Comparison of ENCODE assay signal across 20 mouse cellular contexts in genomic region chr5:30856124-30856523, GRCm38 (mm10). TPM values are rescaled to one million over a fixed set of nuclear protein-coding genes. Genes with fewer than 3 reads are reported as not detected.
A peak's percentile ranks its signal among the peaks of the same experiment; 100 is the strongest.
DNase-seq lines count a peak whose midpoint lies in the region; ATAC-seq and TF ChIP-seq lines count a peak whose summit lies in the region.
"Had no signal": no experiment of that assay in that cellular context is flagged by ENCODE, and none has a peak within 500 bp of the region (broad histone marks: within the 10 kb centered on the region; RNA-seq: fewer than 3 reads in every experiment).

No protein-coding gene starts in this region.

- H3K36me3 ChIP-seq in hindbrain, postnatal 0 days (ENCODE audit: insufficient read depth, low read length) = no peaks in the 10 kb centered on the region
- H3K36me3 ChIP-seq in hindbrain, embryonic 12.5 days = no peaks in the 10 kb centered on the region
- no peaks in the 10 kb centered on the region for H3K36me3 ChIP-seq in liver, postnatal 0 days (replicated peaks; ENCODE audit: insufficient read depth, low read length)
- H3K36me3 ChIP-seq in liver, embryonic 11.5 days (ENCODE audit: control insufficient read depth, insufficient read depth, low read length) = no peaks in the 10 kb centered on the region
- H3K36me3 ChIP-seq in stomach, postnatal 0 days (ENCODE audit: control insufficient read depth, insufficient read depth, low read length) = no peaks in the 10 kb centered on the region
- H3K36me3 ChIP-seq: embryonic facial prominence, embryonic 13.5 days; forebrain, embryonic 15.5 days; heart, embryonic 15.5 days; hindbrain, embryonic 10.5 days; kidney, embryonic 15.5 days had no signal

- no peak overlapping the region for H3K4me3 ChIP-seq in hindbrain, postnatal 0 days (ENCODE audit: low read length)
- no peak overlapping the region for H3K4me3 ChIP-seq in hindbrain, embryonic 12.5 days
- H3K4me3 ChIP-seq in liver, postnatal 0 days (ENCODE audit: low read depth, low read length) = no peak overlapping the region
- H3K4me3 ChIP-seq in liver, embryonic 11.5 days (ENCODE audit: low read depth, low read length) = no peak overlapping the region
- no peak overlapping the region for H3K4me3 ChIP-seq in stomach, postnatal 0 days (ENCODE audit: low read depth, low read length)
- H3K4me3 ChIP-seq: embryonic facial prominence, embryonic 13.5 days; forebrain, embryonic 15.5 days; heart, adult 2 months; heart, embryonic 15.5 days; hindbrain, embryonic 10.5 days; kidney, embryonic 15.5 days had no signal

- no peak for DNase-seq in hindbrain, postnatal 0 days (ENCODE audit: low spot score)
- DNase-seq in liver, postnatal 0 days = peak; percentile 15
- no peak for DNase-seq in liver, embryonic 11.5 days (ENCODE audit: low spot score)
- DNase-seq in thymus, postnatal 0 days (ENCODE audit: low spot score) = peak; percentile 4
- DNase-seq in thymus, postnatal 10 days (ENCODE audit: low spot score in 2 of 2) = no peak
- no peak for DNase-seq in stomach, postnatal 0 days (ENCODE audit: low spot score)
- no peak for DNase-seq in left cerebral cortex, adult 18-20 months (ENCODE audit: low spot score in 2 of 2)
- DNase-seq: cerebellum, postnatal 10 days; gastrocnemius, postnatal 25 days; heart, adult 2 months; right cerebral cortex, postnatal 25 days; thymus, postnatal 25 days had no signal

- no peak for TF ChIP-seq EP300 in liver, postnatal 0 days (IDR thresholded peaks at IDR 0.05; ENCODE audit: low read depth)
- no peak for TF ChIP-seq EP300 in stomach, postnatal 0 days (optimal IDR thresholded peaks at IDR 0.05)

- peak; percentile 49; the same call in 1 of the 2 replicates for TF ChIP-seq CTCF in hindbrain, postnatal 0 days (IDR thresholded peaks at IDR 0.05; ENCODE audit: low read depth)
- peak; percentile 52 for TF ChIP-seq CTCF in liver, postnatal 0 days (IDR thresholded peaks at IDR 0.05; ENCODE audit: low read depth)
- TF ChIP-seq CTCF in stomach, postnatal 0 days (IDR thresholded peaks at IDR 0.05; ENCODE audit: low read depth) = peak; percentile 57

- 84% methylated on average over 2 of the region's 2 CpGs for WGBS in hindbrain, postnatal 0 days
- WGBS in hindbrain, embryonic 12.5 days = 76% methylated on average over 2 of the region's 2 CpGs
- 75% methylated on average over 2 of the region's 2 CpGs for WGBS in liver, postnatal 0 days (ENCODE audit: insufficient replicate concordance)
- 75% methylated on average over 2 of the region's 2 CpGs for WGBS in liver, embryonic 11.5 days
- WGBS in stomach, postnatal 0 days = 86% methylated on average over 2 of the region's 2 CpGs

- no peaks in the 10 kb centered on the region for H3K9me3 ChIP-seq in hindbrain, postnatal 0 days (ENCODE audit: low read length)
- H3K9me3 ChIP-seq in hindbrain, embryonic 12.5 days (replicated peaks) = no peaks in the 10 kb centered on the region
- H3K9me3 ChIP-seq in liver, postnatal 0 days (ENCODE audit: low read length) = no peaks in the 10 kb centered on the region
- H3K9me3 ChIP-seq in liver, embryonic 11.5 days (ENCODE audit: control insufficient read depth, low read length) = no peaks in the 10 kb centered on the region
- H3K9me3 ChIP-seq in stomach, postnatal 0 days (ENCODE audit: control insufficient read depth, low read length) = no peaks in the 10 kb centered on the region
- H3K9me3 ChIP-seq: embryonic facial prominence, embryonic 13.5 days; forebrain, embryonic 15.5 days; heart, embryonic 15.5 days had no signal

- no peak overlapping the region for H3K27ac ChIP-seq in hindbrain, postnatal 0 days
- no peak overlapping the region for H3K27ac ChIP-seq in hindbrain, embryonic 12.5 days
- H3K27ac ChIP-seq in liver, postnatal 0 days (ENCODE audit: low read depth) = no peak overlapping the region
- no peak overlapping the region for H3K27ac ChIP-seq in liver, embryonic 11.5 days (ENCODE audit: low read depth, low read length)
- H3K27ac ChIP-seq in stomach, postnatal 0 days (replicated peaks) = no peak overlapping the region
- H3K27ac ChIP-seq: embryonic facial prominence, embryonic 13.5 days; forebrain, embryonic 15.5 days; heart, adult 2 months; heart, embryonic 15.5 days; hindbrain, embryonic 10.5 days; kidney, embryonic 15.5 days had no signal

- no peaks in the 10 kb centered on the region for H3K27me3 ChIP-seq in hindbrain, postnatal 0 days (ENCODE audit: insufficient read depth, low read length)
- no peaks in the 10 kb centered on the region for H3K27me3 ChIP-seq in hindbrain, embryonic 12.5 days
- no peaks in the 10 kb centered on the region for H3K27me3 ChIP-seq in liver, postnatal 0 days (ENCODE audit: insufficient read depth, low read length)
- H3K27me3 ChIP-seq in liver, embryonic 11.5 days (replicated peaks; ENCODE audit: control insufficient read depth, insufficient read depth, low read length) = no peaks in the 10 kb centered on the region
- no peaks in the 10 kb centered on the region for H3K27me3 ChIP-seq in stomach, postnatal 0 days (ENCODE audit: control insufficient read depth, insufficient read depth, low read length)
- H3K27me3 ChIP-seq: embryonic facial prominence, embryonic 13.5 days; forebrain, embryonic 15.5 days; heart, embryonic 15.5 days; kidney, embryonic 15.5 days had no signal

- H3K4me1 ChIP-seq in hindbrain, postnatal 0 days (ENCODE audit: insufficient read depth, low read length) = no peaks in the 10 kb centered on the region
- no peaks in the 10 kb centered on the region for H3K4me1 ChIP-seq in hindbrain, embryonic 12.5 days
- H3K4me1 ChIP-seq in liver, postnatal 0 days (ENCODE audit: insufficient read depth) = no peaks in the 10 kb centered on the region
- no peaks in the 10 kb centered on the region for H3K4me1 ChIP-seq in liver, embryonic 11.5 days (replicated peaks; ENCODE audit: control insufficient read depth, insufficient read depth, low read length)
- no peaks in the 10 kb centered on the region for H3K4me1 ChIP-seq in stomach, postnatal 0 days (replicated peaks; ENCODE audit: control insufficient read depth, insufficient read depth)
- H3K4me1 ChIP-seq: embryonic facial prominence, embryonic 13.5 days; forebrain, embryonic 15.5 days; hindbrain, embryonic 10.5 days had no signal

- no peak overlapping the region for H3K9ac ChIP-seq in hindbrain, postnatal 0 days (replicated peaks; ENCODE audit: low read length)
- H3K9ac ChIP-seq in hindbrain, embryonic 12.5 days = no peak overlapping the region
- no peak overlapping the region for H3K9ac ChIP-seq in liver, postnatal 0 days (replicated peaks)
- H3K9ac ChIP-seq in liver, embryonic 11.5 days (ENCODE audit: low read depth, low read length) = no peak overlapping the region
- no peak overlapping the region for H3K9ac ChIP-seq in stomach, postnatal 0 days (ENCODE audit: low read length)
- H3K9ac ChIP-seq: embryonic facial prominence, embryonic 13.5 days; forebrain, embryonic 15.5 days; heart, embryonic 15.5 days; kidney, embryonic 15.5 days had no signal

- no peak overlapping the region for H3K4me2 ChIP-seq in hindbrain, postnatal 0 days (ENCODE audit: low read depth, low read length)
- H3K4me2 ChIP-seq in hindbrain, embryonic 12.5 days (replicated peaks) = no peak overlapping the region
- H3K4me2 ChIP-seq in liver, postnatal 0 days (ENCODE audit: low read depth, low read length) = no peak overlapping the region
- H3K4me2 ChIP-seq in liver, embryonic 11.5 days = no peak overlapping the region
- no peak overlapping the region for H3K4me2 ChIP-seq in stomach, postnatal 0 days (replicated peaks; ENCODE audit: low read depth)
- H3K4me2 ChIP-seq: embryonic facial prominence, embryonic 13.5 days; forebrain, embryonic 15.5 days; heart, embryonic 15.5 days; kidney, embryonic 15.5 days had no signal

- no peak for ATAC-seq in hindbrain, postnatal 0 days
- ATAC-seq in hindbrain, embryonic 12.5 days (ENCODE audit: low FRiP score) = no peak
- no peak for ATAC-seq in liver, postnatal 0 days
- no peak for ATAC-seq in liver, embryonic 11.5 days (replicated peaks; ENCODE audit: low FRiP score)
- no peak for ATAC-seq in stomach, postnatal 0 days (ENCODE audit: low FRiP score, low TSS enrichment)
- ATAC-seq: forebrain, embryonic 15.5 days; inflammation-experienced regulatory T-cells, adult 6 months; midbrain, embryonic 16.5 days had no signal

RNA-seq across cellular contexts. Expression of gene Tmem214, which starts 11.7 kb away (rescaled TPM):
- 86.7 and 89.5 TPM in 2 replicates for total RNA-seq in hindbrain, postnatal 0 days (2014; rRNA removed)
- 59.1 and 59.2 TPM in 2 replicates for polyA plus RNA-seq in hindbrain, postnatal 0 days (2015; fragmentation: Nextera tagmentation; extraction: Ambion mirVana)
- polyA plus RNA-seq in hindbrain, embryonic 12.5 days (2016; fragmentation: Nextera tagmentation; extraction: Ambion mirVana) = 66.8 and 68.5 TPM in 2 replicates
- polyA plus RNA-seq in liver, postnatal 0 days (2015; fragmentation: Nextera tagmentation; extraction: Ambion mirVana) = 32.1 and 33.0 TPM in 2 replicates
- 66.5 and 67.2 TPM in 2 replicates for polyA plus RNA-seq in liver, embryonic 11.5 days (2014; fragmentation: Nextera tagmentation; extraction: Ambion mirVana)
- polyA plus RNA-seq in thymus, postnatal 0 days (2015; fragmentation: Nextera tagmentation; extraction: Ambion mirVana) = 41.7 TPM in 2 replicates
- 57.3 and 58.7 TPM in 2 replicates for polyA plus RNA-seq in stomach, postnatal 0 days (2015; fragmentation: Nextera tagmentation; extraction: Ambion mirVana)
- 10 to 100 TPM; 63.7 to 68.0 TPM for total RNA-seq in left cerebral cortex, adult 18-20 months (2021)

RNA-seq across cellular contexts. Expression of gene Agbl5, which starts 32.4 kb away (rescaled TPM):
- total RNA-seq in hindbrain, postnatal 0 days (2014; rRNA removed) = 58.7 and 61.8 TPM in 2 replicates
- 14.9 and 18.0 TPM in 2 replicates for polyA plus RNA-seq in hindbrain, postnatal 0 days (2015; fragmentation: Nextera tagmentation; extraction: Ambion mirVana)
- 32.4 and 36.9 TPM in 2 replicates for polyA plus RNA-seq in hindbrain, embryonic 12.5 days (2016; fragmentation: Nextera tagmentation; extraction: Ambion mirVana)
- 3.1 and 3.2 TPM in 2 replicates for polyA plus RNA-seq in liver, postnatal 0 days (2015; fragmentation: Nextera tagmentation; extraction: Ambion mirVana)
- polyA plus RNA-seq in liver, embryonic 11.5 days (2014; fragmentation: Nextera tagmentation; extraction: Ambion mirVana) = 12.4 and 14.4 TPM in 2 replicates
- polyA plus RNA-seq in thymus, postnatal 0 days (2015; fragmentation: Nextera tagmentation; extraction: Ambion mirVana) = 13.3 and 15.9 TPM in 2 replicates
- polyA plus RNA-seq in stomach, postnatal 0 days (2015; fragmentation: Nextera tagmentation; extraction: Ambion mirVana) = 6.9 and 9.1 TPM in 2 replicates
- 10 to 100 TPM; 15.6 to 16.4 TPM for total RNA-seq in left cerebral cortex, adult 18-20 months (2021)

RNA-seq across cellular contexts. Expression of gene Mapre3, which starts 41.7 kb away (rescaled TPM):
- 51.7 and 55.8 TPM in 2 replicates for total RNA-seq in hindbrain, postnatal 0 days (2014; rRNA removed)
- polyA plus RNA-seq in hindbrain, postnatal 0 days (2015; fragmentation: Nextera tagmentation; extraction: Ambion mirVana) = 134 and 137 TPM in 2 replicates
- polyA plus RNA-seq in hindbrain, embryonic 12.5 days (2016; fragmentation: Nextera tagmentation; extraction: Ambion mirVana) = 73.1 and 81.0 TPM in 2 replicates
- 7.4 and 8.0 TPM in 2 replicates for polyA plus RNA-seq in liver, postnatal 0 days (2015; fragmentation: Nextera tagmentation; extraction: Ambion mirVana)
- polyA plus RNA-seq in liver, embryonic 11.5 days (2014; fragmentation: Nextera tagmentation; extraction: Ambion mirVana) = 7.1 and 7.9 TPM in 2 replicates
- 3.4 and 3.8 TPM in 2 replicates for polyA plus RNA-seq in thymus, postnatal 0 days (2015; fragmentation: Nextera tagmentation; extraction: Ambion mirVana)
- 14.1 and 15.5 TPM in 2 replicates for polyA plus RNA-seq in stomach, postnatal 0 days (2015; fragmentation: Nextera tagmentation; extraction: Ambion mirVana)
- 100 to 1,000 TPM; 221 to 228 TPM for total RNA-seq in left cerebral cortex, adult 18-20 months (2021)

RNA-seq across cellular contexts. Expression of gene Ost4, which starts 51.5 kb away (rescaled TPM):
- 109 and 179 TPM in 2 replicates for total RNA-seq in hindbrain, postnatal 0 days (2014; rRNA removed)
- polyA plus RNA-seq in hindbrain, postnatal 0 days (2015; fragmentation: Nextera tagmentation; extraction: Ambion mirVana) = 224 and 236 TPM in 2 replicates
- polyA plus RNA-seq in hindbrain, embryonic 12.5 days (2016; fragmentation: Nextera tagmentation; extraction: Ambion mirVana) = 256 and 303 TPM in 2 replicates
- 263 and 277 TPM in 2 replicates for polyA plus RNA-seq in liver, postnatal 0 days (2015; fragmentation: Nextera tagmentation; extraction: Ambion mirVana)
- 467 and 501 TPM in 2 replicates for polyA plus RNA-seq in liver, embryonic 11.5 days (2014; fragmentation: Nextera tagmentation; extraction: Ambion mirVana)
- polyA plus RNA-seq in thymus, postnatal 0 days (2015; fragmentation: Nextera tagmentation; extraction: Ambion mirVana) = 396 and 461 TPM in 2 replicates
- polyA plus RNA-seq in stomach, postnatal 0 days (2015; fragmentation: Nextera tagmentation; extraction: Ambion mirVana) = 368 and 397 TPM in 2 replicates
- total RNA-seq in left cerebral cortex, adult 18-20 months (2021) = 100 to 1,000 TPM; 103 to 111 TPM

RNA-seq across cellular contexts. Expression of gene Emilin1, which starts 57.1 kb away (rescaled TPM):
- total RNA-seq in hindbrain, postnatal 0 days (2014; rRNA removed) = 8.1 and 9.3 TPM in 2 replicates
- 10.3 and 10.5 TPM in 2 replicates for polyA plus RNA-seq in hindbrain, postnatal 0 days (2015; fragmentation: Nextera tagmentation; extraction: Ambion mirVana)
- polyA plus RNA-seq in hindbrain, embryonic 12.5 days (2016; fragmentation: Nextera tagmentation; extraction: Ambion mirVana) = 121 and 122 TPM in 2 replicates
- 25.3 and 30.9 TPM in 2 replicates for polyA plus RNA-seq in liver, postnatal 0 days (2015; fragmentation: Nextera tagmentation; extraction: Ambion mirVana)
- 89.5 and 95.1 TPM in 2 replicates for polyA plus RNA-seq in liver, embryonic 11.5 days (2014; fragmentation: Nextera tagmentation; extraction: Ambion mirVana)
- 47.0 and 47.5 TPM in 2 replicates for polyA plus RNA-seq in thymus, postnatal 0 days (2015; fragmentation: Nextera tagmentation; extraction: Ambion mirVana)
- 85.6 and 97.0 TPM in 2 replicates for polyA plus RNA-seq in stomach, postnatal 0 days (2015; fragmentation: Nextera tagmentation; extraction: Ambion mirVana)
- total RNA-seq in left cerebral cortex, adult 18-20 months (2021) = 1 to 10 TPM; 2.6 to 3.6 TPM

Comparison
In these comparisons a context has a peak if more than half of its experiments do, and no peak if none do; other contexts are left out.
1. DNase-seq: peak in liver, postnatal 0 days (single experiment) and thymus, postnatal 0 days (single experiment); none in hindbrain, postnatal 0 days (single experiment), liver, embryonic 11.5 days (single experiment), thymus, postnatal 10 days (0 of 2), stomach, postnatal 0 days (single experiment) and left cerebral cortex, adult 18-20 months (0 of 2).
2. Peak in every context shown above with its lines, with median percentiles within 50 percentile points of each other: CTCF ChIP-seq.